Mouse (Mus musculus) neutrophil, adult 83 days (primary cell): Measurements from ENCODE around the gene Ccpg1. TPM values are rescaled to one million over a fixed set of nuclear protein-coding genes. Genes with fewer than 3 reads are reported as not detected.

Experiments
- total RNA-seq, 2 experiments: library from RNA; stranded (reverse); gene quantifications; one replicate each; pipeline ENCODE4 v1.2.4; 2023

The Ccpg1 gene
- total RNA-seq: 100 to 1,000 TPM; 285 to 302 TPM

GRCm38 (mm10) chr9:72985250-72986220 is at the start of gene Ccpg1, which contains the start of gene Ccpg1os:
Ccpg1 (plus strand) TSS chr9:72985429.
Ccpg1os (minus strand) TSS chr9:72985382.

GRCm38 (mm10) chr9:72958521-72959450 is 26.4 kb upstream of the Ccpg1 start, which contains the start of the genes Dyx1c1 and Gm44503:
Dyx1c1 (plus strand) TSS chr9:72958785.
Gm44503 (plus strand) TSS chr9:72958852.

GRCm38 (mm10) chr9:73040080-73040479 is 54.9 kb downstream of the Ccpg1 start, which contains the start of gene Pigb:
Pigb (minus strand) TSS chr9:73040378.

GRCm38 (mm10) chr9:73044146-73045079 is 59.2 kb downstream of the Ccpg1 start, which contains the start of gene Rab27a:
Rab27a (plus strand) TSS chr9:73044854.

Other genes with a start within 250 kb of the Ccpg1 start
- not detected for gene Prtg, start 178.6 kb upstream of the Ccpg1 start, total RNA-seq
- gene Pygo1, start 59.8 kb upstream of the Ccpg1 start, total RNA-seq: not detected
- under 1 TPM; 0.28 to 0.57 TPM for gene Dyx1c1, start 26.6 kb upstream of the Ccpg1 start, total RNA-seq
- gene Gm44503, start 26.6 kb upstream of the Ccpg1 start, total RNA-seq: under 1 TPM in 1 of 2 experiments, not detected in 1; 0.24 TPM
- 1 to 10 TPM; 3.4 to 3.7 TPM for gene Ccpg1os, start within 50 bp of the Ccpg1 start, total RNA-seq
- 10 to 100 TPM; 27.5 to 28.1 TPM for gene Pigb, start 54.9 kb downstream of the Ccpg1 start, total RNA-seq
- gene Rab27a, start 59.4 kb downstream of the Ccpg1 start, total RNA-seq: 100 to 1,000 TPM; 186 to 204 TPM
- gene Khdc3, start 116.4 kb downstream of the Ccpg1 start, total RNA-seq: 10 to 100 TPM; 14.9 to 21.7 TPM
- gene Gm20509, start 117.0 kb downstream of the Ccpg1 start, total RNA-seq: under 1 TPM in 1 of 2 experiments, not detected in 1; 0.77 TPM
- 10 to 100 TPM; 36.8 to 37.1 TPM for gene Rsl24d1, start 128.0 kb downstream of the Ccpg1 start, total RNA-seq